Mouse (Mus musculus): ENCODE results near the gene Tipin. TPM values are rescaled to one million over a fixed set of nuclear protein-coding genes. Genes with fewer than 3 reads are reported as not detected.

The Tipin gene
- polyA plus RNA-seq, 1 experiment from 2014 or later = 284 TPM

DNA sequence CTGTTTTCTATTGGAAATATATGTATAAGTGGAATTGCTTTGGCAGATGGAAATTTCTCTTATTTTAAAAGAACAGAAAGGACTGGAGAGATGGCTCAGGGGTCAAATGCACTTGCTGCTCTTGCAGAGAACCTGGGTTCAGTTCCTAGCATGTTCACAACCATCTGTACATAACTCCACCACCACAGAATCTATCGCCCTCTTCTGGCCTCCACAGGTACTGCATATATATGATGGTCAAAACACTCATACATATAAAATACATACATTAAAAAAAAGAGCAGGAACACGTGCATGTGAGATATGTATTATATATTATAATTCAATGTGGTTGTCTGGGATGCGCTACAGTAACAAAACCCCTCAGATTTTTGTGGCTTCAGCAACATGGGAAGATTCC lies 69.8 kb downstream of the Tipin start:
- DNase-seq (peak; percentile 37), ATAC-seq (ENCODE audit: low read depth) (no peak)
- Histone ChIP-seq H3K27me3 (no peaks in the 10 kb centered on the region), H3K9me3 (replicated peaks) (no peaks in the 10 kb centered on the region), H3K9ac (no peak overlapping the region), H3K36me3 (no peaks in the 10 kb centered on the region), H3K27ac (no peak overlapping the region), H3K4me3 (replicated peaks) (no peak overlapping the region), H3K4me2 (no peak overlapping the region), H3K4me1 (replicated peaks) (no peaks in the 10 kb centered on the region)
- WGBS (ENCODE audit: insufficient replicate concordance) = 17% methylated on average over 3 of the region's 3 CpGs

Other genes with a start within 250 kb of the Tipin start
- not detected in 2 replicates for gene Lctl, start 164.4 kb upstream of the Tipin start, polyA plus RNA-seq (2015; fragmentation: Nextera tagmentation; extraction: Ambion mirVana)
- gene Zwilch, start 108.5 kb upstream of the Tipin start, polyA plus RNA-seq (2015; fragmentation: Nextera tagmentation; extraction: Ambion mirVana) = 14.7 and 17.6 TPM in 2 replicates
- 1,021 and 1,130 TPM in 2 replicates for gene Rpl4, start 108.2 kb upstream of the Tipin start, polyA plus RNA-seq (2015; fragmentation: Nextera tagmentation; extraction: Ambion mirVana)
- gene Snapc5, start 102.3 kb upstream of the Tipin start, polyA plus RNA-seq (2015; fragmentation: Nextera tagmentation; extraction: Ambion mirVana) = 16.6 and 16.9 TPM in 2 replicates
- gene Uchl4, start 46.4 kb upstream of the Tipin start, polyA plus RNA-seq (2015; fragmentation: Nextera tagmentation; extraction: Ambion mirVana) = 1.0 TPM in 2 replicates
- gene Map2k1, start 27.9 kb upstream of the Tipin start, polyA plus RNA-seq (2015; fragmentation: Nextera tagmentation; extraction: Ambion mirVana) = 32.5 and 34.1 TPM in 2 replicates
- gene Dis3l, start 59.7 kb downstream of the Tipin start, polyA plus RNA-seq (2015; fragmentation: Nextera tagmentation; extraction: Ambion mirVana) = 9.8 and 12.0 TPM in 2 replicates
- 0.23 and 0.38 TPM in 2 replicates for gene Megf11, start 104.0 kb downstream of the Tipin start, polyA plus RNA-seq (2015; fragmentation: Nextera tagmentation; extraction: Ambion mirVana)